Mouse (Mus musculus) thymus, adult 2 months (tissue): ENCODE results near the gene Rcbtb1.
"Not testable (repeated sequence)": the region's sequence is repeated elsewhere in the genome, so short reads cannot be mapped to it uniquely, and the experiment has no call there.

ENCODE experiments used
- CTCF ChIP-seq: fragments of 200-500 bp; IDR thresholded peaks from 2 replicates; pipeline ENCODE4 v1.5.1; 2012; ENCODE audit warnings: mild to moderate bottlenecking, control low read depth, low read length, moderate library complexity, borderline replicate concordance; ENCODE audit not compliant: control insufficient read depth, poor library complexity, insufficient read depth; ENCODE audit errors: extremely low read depth
- POLR2A ChIP-seq: fragments of 200-500 bp; IDR thresholded peaks from 2 replicates; pipeline ENCODE4 v1.6.1; 2012; ENCODE audit warnings: mild to moderate bottlenecking, low read length, control low read depth, moderate library complexity; ENCODE audit not compliant: control insufficient read depth, poor library complexity, insufficient read depth; ENCODE audit errors: extremely low read depth

DNA sequence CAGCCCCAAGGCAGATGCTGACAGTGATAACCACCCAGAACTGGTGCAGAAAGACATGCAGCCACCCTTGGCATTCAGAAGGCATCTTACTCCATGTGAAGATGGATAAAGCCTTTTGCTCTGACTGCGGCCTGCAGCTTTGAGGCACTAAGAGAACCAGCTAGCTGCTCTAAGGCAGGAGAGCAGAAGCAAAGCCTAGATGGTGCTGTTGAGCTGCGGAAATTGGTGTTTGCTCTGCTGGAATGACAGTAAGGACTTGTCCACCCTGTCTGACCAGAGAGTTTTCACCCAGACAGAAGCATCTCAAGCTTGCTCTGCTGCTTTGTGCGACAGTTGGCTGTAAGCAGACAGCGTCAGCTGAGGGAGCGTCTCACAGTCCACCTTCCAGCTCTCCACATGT, 49.3 kb downstream of the Rcbtb1 start:
- TF ChIP-seq POLR2A, CTCF: not testable (repeated sequence)
